Mouse (Mus musculus) liver, adult 2 months (tissue): Measurements from ENCODE around the gene Rpl5.
A peak's percentile ranks its signal among the peaks of the same experiment; 100 is the strongest.

ENCODE experiments used
- CTCF ChIP-seq: fragments of 200-500 bp; IDR thresholded peaks from 2 replicates; pipeline ENCODE4 v1.5.1; 2011; ENCODE audit warnings: low read depth, low read length, control low read depth
- POLR2A ChIP-seq: fragments of 200-500 bp; IDR thresholded peaks from 2 replicates; pipeline ENCODE4 v1.6.1; 2011; ENCODE audit warnings: low read length, control low read depth; ENCODE audit not compliant: insufficient read depth; ENCODE audit errors: extremely low read depth

DNA sequence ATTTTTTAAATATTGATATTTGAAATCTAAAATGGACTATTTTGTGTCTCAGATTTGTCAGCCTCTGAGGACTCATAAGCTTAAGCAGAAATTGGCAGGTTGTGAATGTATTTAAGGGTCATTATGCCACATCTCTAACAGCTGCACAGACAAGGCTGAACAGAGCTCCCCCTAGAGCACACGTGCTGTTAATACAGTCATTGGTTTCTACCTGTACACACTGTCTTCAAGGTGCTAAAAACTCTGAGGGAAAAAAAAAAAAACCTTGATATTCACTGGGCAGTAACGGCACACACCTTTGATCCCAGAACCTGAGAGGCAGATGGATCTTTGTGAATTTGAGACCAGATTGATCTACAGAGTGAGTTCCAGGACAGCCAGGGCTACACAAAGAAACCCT is 41.3 kb upstream of the Rpl5 start:
- TF ChIP-seq POLR2A (no peak), CTCF (peak; percentile 69)
